Mouse (Mus musculus): Measurements from ENCODE around the gene Fgfbp3. TPM values are rescaled to one million over a fixed set of nuclear protein-coding genes. Genes with fewer than 3 reads are reported as not detected.
"Not testable (repeated sequence)": the region's sequence is repeated elsewhere in the genome, so short reads cannot be mapped to it uniquely, and the experiment has no call there.

Fgfbp3 gene
- polyA plus RNA-seq (2015; fragmentation: Nextera tagmentation; extraction: Ambion mirVana), result 6.7 and 9.8 TPM in 2 replicates

- Histone ChIP-seq H3K36me3 (no peaks in the 10 kb centered on the region), H3K4me1 (peaks cover 5% of the 10 kb centered on the region; the same call in 1 of the 2 replicates), H3K4me2 (peak within 1 kb of the TSS; percentile 76), H3K4me3 (peak within 1 kb of the TSS; percentile 89), H3K27me3 (no peaks in the 10 kb centered on the region), H3K9me3 (no peaks in the 10 kb centered on the region), H3K27ac (peak within 1 kb of the TSS; percentile 93), H3K9ac (peak within 1 kb of the TSS; percentile 91)
- no peak for ATAC-seq (ENCODE audit: insufficient number of reproducible peaks, insufficient read depth, low FRiP score, low TSS enrichment, low read depth)
- 9% methylated on average over 12 of the region's 12 CpGs for WGBS
Measured at GRCm38 (mm10) chr19:36919466-36919865, at the start of gene Fgfbp3. Gene Fgfbp3 (minus strand): TSS chr19:36919615.

- H3K36me3 ChIP-seq, result peaks cover 60% of the 10 kb centered on the region
- H3K9me3 ChIP-seq; H3K4me3 ChIP-seq; H3K27me3 ChIP-seq; H3K4me1 ChIP-seq; ATAC-seq (ENCODE audit: insufficient number of reproducible peaks, insufficient read depth, low FRiP score, low TSS enrichment, low read depth); H3K4me2 ChIP-seq; H3K9ac ChIP-seq; H3K27ac ChIP-seq: not testable (repeated sequence)
- WGBS, result 88% methylated on average over 6 of the region's 6 CpGs
Measured at GRCm38 (mm10) chr19:36962544-36963260, 43.3 kb upstream of the Fgfbp3 start.

DNA sequence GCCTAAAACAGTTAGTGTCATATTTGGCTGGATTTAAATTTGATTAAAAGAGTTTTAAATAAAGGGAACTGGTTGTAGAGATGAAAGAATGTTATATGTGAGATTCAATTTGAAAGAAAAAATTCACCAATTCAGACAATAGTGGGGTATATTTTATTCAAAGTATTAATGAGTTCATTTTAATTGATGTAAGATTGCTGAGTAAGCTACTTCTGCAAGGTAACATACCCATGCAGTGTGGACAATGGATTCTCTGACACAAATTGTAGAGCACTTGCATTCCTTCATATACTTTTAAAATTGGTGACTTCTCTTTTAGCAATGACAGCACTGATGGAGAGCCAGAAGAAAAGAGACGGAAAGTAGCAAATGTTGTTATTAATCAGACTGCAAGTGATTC lies 41.9 kb upstream of the Fgfbp3 start:
- WGBS, result 97% methylated on average over 1 of the region's 1 CpGs
- Histone ChIP-seq H3K4me1 (no peaks in the 10 kb centered on the region), H3K9me3 (no peaks in the 10 kb centered on the region), H3K4me3 (no peak overlapping the region), H3K9ac (no peak overlapping the region), H3K27me3 (no peaks in the 10 kb centered on the region), H3K36me3 (peaks cover 56% of the 10 kb centered on the region), H3K27ac (no peak overlapping the region), H3K4me2 (no peak overlapping the region)
- ATAC-seq (ENCODE audit: insufficient number of reproducible peaks, insufficient read depth, low FRiP score, low TSS enrichment, low read depth), result no peak

DNA sequence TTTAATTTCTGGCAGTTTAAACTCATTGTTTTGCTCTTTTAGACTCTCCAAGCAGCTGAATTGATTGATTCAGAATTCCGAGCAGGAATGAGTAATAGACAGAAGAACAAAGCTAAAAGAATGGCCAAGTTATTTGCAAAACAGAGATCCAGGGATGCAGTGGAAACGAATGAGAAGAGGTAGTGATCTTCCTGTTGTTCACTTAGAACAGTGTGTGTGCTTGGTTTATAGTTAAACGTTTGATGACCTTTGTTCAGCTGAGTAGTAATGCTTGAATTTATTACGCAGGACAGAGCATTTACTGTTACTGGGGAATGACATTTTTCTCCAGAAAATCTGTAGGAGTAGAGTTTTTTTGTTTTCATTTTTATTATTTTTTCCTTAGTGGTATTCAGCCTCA lies 38.9 kb upstream of the Fgfbp3 start:
- 91% methylated on average over 4 of the region's 4 CpGs for WGBS
- ATAC-seq (ENCODE audit: insufficient number of reproducible peaks, insufficient read depth, low FRiP score, low TSS enrichment, low read depth), result no peak
- peaks cover 41% of the 10 kb centered on the region for H3K36me3 ChIP-seq

DNA sequence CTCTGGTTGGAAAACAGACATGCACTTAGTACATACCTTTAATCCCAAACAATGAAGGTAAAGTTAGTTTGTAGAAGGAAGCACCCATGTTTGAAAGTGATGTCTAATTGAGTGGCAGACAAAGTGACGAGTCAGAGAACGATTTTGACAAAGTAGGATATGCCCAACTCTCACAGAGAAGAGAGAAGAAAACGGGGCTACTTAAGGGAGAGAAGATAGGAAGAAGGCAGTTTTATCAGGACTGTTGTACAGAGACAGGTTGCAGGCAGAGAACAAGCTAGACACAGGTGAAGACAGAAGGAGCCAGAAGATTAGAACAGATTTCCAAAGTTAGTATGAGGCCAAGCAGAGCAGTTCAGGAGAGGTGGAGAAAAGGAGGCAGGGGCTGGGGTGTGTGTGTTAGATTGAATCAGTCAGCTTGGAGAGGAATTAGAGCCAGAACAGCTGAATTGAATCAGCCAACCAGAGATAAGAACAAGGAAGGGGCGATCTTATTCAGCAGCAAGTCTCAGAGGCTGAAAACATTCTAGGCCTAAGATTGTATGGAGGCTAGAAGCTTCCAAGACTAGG lies 34.3 kb upstream of the Fgfbp3 start:
- Histone ChIP-seq H3K36me3 (peaks cover 14% of the 10 kb centered on the region), H3K4me2 (no peak overlapping the region), H3K4me1 (no peaks in the 10 kb centered on the region), H3K9me3 (no peaks in the 10 kb centered on the region), H3K27ac (no peak overlapping the region), H3K27me3 (no peaks in the 10 kb centered on the region), H3K4me3 (no peak overlapping the region), H3K9ac (no peak overlapping the region)
- 68% methylated on average over 4 of the region's 4 CpGs for WGBS
- ATAC-seq (ENCODE audit: insufficient number of reproducible peaks, insufficient read depth, low FRiP score, low TSS enrichment, low read depth), result no peak

More for the DNA sequence above, 38.9 kb upstream of the Fgfbp3 start:
- H3K27me3 ChIP-seq, result no peaks in the 10 kb centered on the region
- no peak overlapping the region for H3K4me3 ChIP-seq
- no peak overlapping the region for H3K4me2 ChIP-seq
- no peaks in the 10 kb centered on the region for H3K9me3 ChIP-seq
- no peaks in the 10 kb centered on the region for H3K4me1 ChIP-seq
- no peak overlapping the region for H3K27ac ChIP-seq
- no peak overlapping the region for H3K9ac ChIP-seq

GRCm38 (mm10) chr19:36940064-36940463 lies 20.6 kb upstream of the Fgfbp3 start:
- Histone ChIP-seq H3K9me3 (no peaks in the 10 kb centered on the region), H3K4me1 (no peaks in the 10 kb centered on the region), H3K27me3 (no peaks in the 10 kb centered on the region), H3K9ac (no peak overlapping the region), H3K36me3 (peaks cover 2% of the 10 kb centered on the region; the same call in 1 of the 2 replicates), H3K4me2 (no peak overlapping the region), H3K4me3 (no peak overlapping the region), H3K27ac (no peak overlapping the region)
- no peak for ATAC-seq (ENCODE audit: insufficient number of reproducible peaks, insufficient read depth, low FRiP score, low TSS enrichment, low read depth)
- WGBS, result 58% methylated on average over 1 of the region's 1 CpGs

GRCm38 (mm10) chr19:36938008-36938407 lies 18.6 kb upstream of the Fgfbp3 start:
- Histone ChIP-seq H3K27ac (no peak overlapping the region), H3K9ac (no peak overlapping the region), H3K4me2 (no peak overlapping the region), H3K9me3 (no peaks in the 10 kb centered on the region), H3K4me1 (no peaks in the 10 kb centered on the region), H3K36me3 (no peaks in the 10 kb centered on the region), H3K4me3 (no peak overlapping the region), H3K27me3 (no peaks in the 10 kb centered on the region)
- no peak for ATAC-seq (ENCODE audit: insufficient number of reproducible peaks, insufficient read depth, low FRiP score, low TSS enrichment, low read depth)

DNA sequence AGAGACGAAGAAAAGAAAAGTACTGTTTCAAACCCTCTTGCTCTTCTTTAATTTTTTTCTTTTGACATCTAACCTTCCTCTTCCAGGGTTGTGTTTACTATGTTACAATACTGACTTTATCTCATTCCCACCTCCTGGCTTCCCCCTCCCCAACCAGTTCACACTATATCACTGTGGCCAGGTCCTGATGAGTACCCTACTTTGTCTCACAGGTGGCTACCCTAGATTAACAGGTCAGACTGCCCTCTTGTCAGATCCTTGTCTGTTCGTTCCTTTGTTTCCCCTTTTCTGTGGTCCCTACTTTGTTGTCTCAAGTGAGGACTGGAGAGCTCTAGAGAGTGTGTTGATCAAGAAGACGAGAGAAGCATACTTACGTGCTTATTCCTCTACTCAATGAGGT lies 16.9 kb upstream of the Fgfbp3 start:
- Histone ChIP-seq H3K9me3 (no peaks in the 10 kb centered on the region), H3K4me2 (no peak overlapping the region), H3K27ac (no peak overlapping the region), H3K9ac (no peak overlapping the region), H3K27me3 (no peaks in the 10 kb centered on the region), H3K4me3 (no peak overlapping the region), H3K4me1 (no peaks in the 10 kb centered on the region), H3K36me3 (no peaks in the 10 kb centered on the region)
- no peak for ATAC-seq (ENCODE audit: insufficient number of reproducible peaks, insufficient read depth, low FRiP score, low TSS enrichment, low read depth)
- 87% methylated on average over 4 of the region's 4 CpGs for WGBS

DNA sequence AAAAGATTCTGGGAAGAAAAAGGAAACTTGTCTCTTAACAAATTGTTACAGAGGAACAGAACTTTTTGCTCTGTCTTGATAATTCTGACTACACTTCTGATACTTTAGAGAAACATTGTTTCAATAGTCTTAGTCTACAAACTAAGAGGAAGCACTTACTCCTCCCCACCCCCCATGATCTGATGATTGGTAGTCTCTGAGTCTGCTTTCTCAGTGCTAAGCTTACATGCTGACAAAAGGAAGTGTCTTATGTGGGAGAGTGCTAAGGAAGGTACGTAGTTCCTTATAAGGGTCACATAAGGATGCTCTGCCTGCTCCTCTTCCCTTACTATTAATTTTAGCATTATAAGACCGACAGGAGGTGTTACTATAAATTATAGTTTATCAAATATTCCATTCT lies 13.2 kb upstream of the Fgfbp3 start:
- Histone ChIP-seq H3K36me3 (no peaks in the 10 kb centered on the region), H3K27ac (no peak overlapping the region), H3K4me1 (peaks cover 8% of the 10 kb centered on the region; the same call in 1 of the 2 replicates), H3K27me3 (no peaks in the 10 kb centered on the region), H3K9me3 (no peaks in the 10 kb centered on the region), H3K9ac (no peak overlapping the region), H3K4me3 (no peak overlapping the region), H3K4me2 (no peak overlapping the region)
- ATAC-seq (ENCODE audit: insufficient number of reproducible peaks, insufficient read depth, low FRiP score, low TSS enrichment, low read depth), result no peak
- 92% methylated on average over 2 of the region's 2 CpGs for WGBS

- Histone ChIP-seq H3K9me3 (no peaks in the 10 kb centered on the region), H3K36me3 (no peaks in the 10 kb centered on the region), H3K27ac (no peak overlapping the region), H3K4me3 (no peak overlapping the region), H3K4me2 (no peak overlapping the region), H3K9ac (no peak overlapping the region), H3K27me3 (no peaks in the 10 kb centered on the region), H3K4me1 (peaks cover 13% of the 10 kb centered on the region)
- ATAC-seq (ENCODE audit: insufficient number of reproducible peaks, insufficient read depth, low FRiP score, low TSS enrichment, low read depth), result no peak
Measured at GRCm38 (mm10) chr19:36932097-36932496, 12.7 kb upstream of the Fgfbp3 start.

DNA sequence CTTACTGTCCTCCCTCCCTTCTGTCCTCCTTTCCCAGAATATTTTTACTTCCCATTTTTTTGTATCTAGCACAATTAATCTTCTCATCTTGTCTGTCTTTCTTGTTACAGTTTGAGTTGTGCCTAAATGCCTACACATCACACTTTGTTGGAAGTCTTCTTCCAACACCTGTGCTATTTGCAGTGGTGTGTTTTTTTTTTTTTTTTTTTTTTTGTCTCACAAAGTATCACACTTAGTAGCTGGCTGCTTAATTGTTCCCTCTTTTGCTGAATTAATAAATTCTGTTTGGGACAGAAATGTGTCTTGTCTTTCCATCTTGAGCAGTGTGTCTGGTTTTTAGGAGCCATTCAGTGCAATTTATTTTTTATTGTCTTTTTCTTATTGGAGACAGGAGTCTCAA lies 10.4 kb upstream of the Fgfbp3 start:
- Histone ChIP-seq H3K27me3 (no peaks in the 10 kb centered on the region), H3K4me2 (no peak overlapping the region), H3K36me3 (no peaks in the 10 kb centered on the region), H3K4me1 (peaks cover 22% of the 10 kb centered on the region), H3K9ac (no peak overlapping the region), H3K9me3 (no peaks in the 10 kb centered on the region), H3K4me3 (no peak overlapping the region), H3K27ac (no peak overlapping the region)
- ATAC-seq (ENCODE audit: insufficient number of reproducible peaks, insufficient read depth, low FRiP score, low TSS enrichment, low read depth), result no peak

DNA sequence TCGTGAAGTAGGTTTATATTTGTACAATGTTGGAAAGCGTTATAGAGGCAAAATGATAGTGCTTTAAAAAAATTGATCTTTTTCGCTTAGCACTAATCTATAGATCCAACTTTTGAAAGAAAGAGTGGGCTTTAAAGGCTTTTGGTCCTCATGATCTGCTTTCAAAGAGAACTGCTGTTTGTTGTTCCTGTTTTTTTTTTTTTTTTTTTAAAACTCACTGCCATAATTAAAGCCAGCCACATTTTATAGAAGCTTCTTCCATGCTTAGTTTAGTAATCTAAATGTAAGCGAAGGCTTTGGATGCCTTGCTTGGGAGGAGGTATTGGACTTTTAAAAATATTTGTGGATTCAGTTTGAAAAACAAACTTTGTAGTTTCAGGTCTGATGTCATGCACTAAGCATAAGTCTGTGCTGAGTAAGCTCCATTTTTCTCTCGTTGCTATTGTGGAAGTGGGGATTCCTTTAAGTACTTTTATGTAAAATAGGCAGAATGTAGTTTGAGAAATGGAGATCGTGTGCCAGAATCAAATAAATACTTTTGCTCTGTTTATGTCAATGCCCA lies 8.5 kb upstream of the Fgfbp3 start:
- H3K27ac ChIP-seq, result 0 out of 2 replicates have a peak overlapping the region, but pooled peaks have one; percentile 11
- peak overlapping the region; percentile 81 for H3K4me2 ChIP-seq
- H3K36me3 ChIP-seq, result no peaks in the 10 kb centered on the region
- WGBS, result 50% methylated on average over 6 of the region's 6 CpGs
- no peak for ATAC-seq (ENCODE audit: insufficient number of reproducible peaks, insufficient read depth, low FRiP score, low TSS enrichment, low read depth)
- no peak overlapping the region for H3K9ac ChIP-seq
- H3K9me3 ChIP-seq, result no peaks in the 10 kb centered on the region
- no peaks in the 10 kb centered on the region for H3K27me3 ChIP-seq
- peaks cover 22% of the 10 kb centered on the region for H3K4me1 ChIP-seq
- peak overlapping the region; percentile 89 for H3K4me3 ChIP-seq

All from embryonic facial prominence, embryonic 13.5 days (tissue).